Mouse (Mus musculus): ENCODE measurements around the gene Rpp14.

GRCm38 (mm10) chr14:8115772-8116171, 35.6 kb downstream of the Rpp14 start:
- TF ChIP-seq CTCF (IDR thresholded peaks at IDR 0.05; ENCODE audit: low read depth, low read length) (no peak), POLR2A (IDR thresholded peaks at IDR 0.05; ENCODE audit: extremely low read depth, insufficient read depth, low read length) (no peak)

All from liver, adult 2 months (tissue).